Mouse (Mus musculus) bone marrow, adult 2 months (tissue): ENCODE measurements around the gene Gm49318.

Experiments
- CTCF ChIP-seq: fragments of 200-500 bp; IDR thresholded peaks from 2 replicates; pipeline ENCODE4 v1.5.1; 2011; ENCODE audit warnings: low read length, control low read depth; ENCODE audit not compliant: control insufficient read depth, insufficient read depth
- POLR2A ChIP-seq: fragments of 200-500 bp; IDR thresholded peaks from 2 replicates; pipeline ENCODE4 v1.6.1; 2011; ENCODE audit warnings: low read depth, mild to moderate bottlenecking, control low read depth, low read length, borderline replicate concordance; ENCODE audit not compliant: control insufficient read depth

DNA sequence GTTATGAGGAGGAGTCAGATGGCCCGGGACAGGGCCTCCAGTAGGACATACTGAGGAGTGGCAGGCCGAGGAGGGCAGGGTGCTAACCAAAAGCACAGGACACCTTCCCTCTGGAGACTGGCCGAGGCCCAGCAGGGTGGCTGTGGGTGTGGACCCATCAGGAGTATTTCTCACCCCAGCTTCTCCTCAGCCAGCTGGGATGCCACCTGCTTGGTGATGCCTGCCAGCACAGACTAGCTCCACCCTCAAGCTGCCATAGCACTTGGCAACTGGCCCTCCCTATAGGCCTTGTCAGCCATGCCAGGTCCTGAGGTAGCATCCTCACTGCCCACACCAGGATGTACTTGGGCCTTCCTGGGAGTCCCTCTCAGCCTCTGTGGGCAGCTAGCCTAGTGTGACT is 6.7 kb downstream of the Gm49318 start:
- no peak for TF ChIP-seq CTCF
- TF ChIP-seq POLR2A = no peak
